Mouse (Mus musculus): ENCODE results near the gene Dph6.
A peak's percentile ranks its signal among the peaks of the same experiment; 100 is the strongest.
"Not testable (repeated sequence)": the region's sequence is repeated elsewhere in the genome, so short reads cannot be mapped to it uniquely, and the experiment has no call there.

Gene Dph6

GRCm38 (mm10) chr2:114654365-114655239, at the start of gene Dph6:
Dph6 (minus strand) TSS chr2:114654964.
- peak; percentile 87 to 89 for DNase-seq

GRCm38 (mm10) chr2:114700966-114701685, 46.4 kb upstream of the Dph6 start:
- DNase-seq = no peak

GRCm38 (mm10) chr2:114691607-114692006, 36.8 kb upstream of the Dph6 start:
- no peak for DNase-seq

DNA sequence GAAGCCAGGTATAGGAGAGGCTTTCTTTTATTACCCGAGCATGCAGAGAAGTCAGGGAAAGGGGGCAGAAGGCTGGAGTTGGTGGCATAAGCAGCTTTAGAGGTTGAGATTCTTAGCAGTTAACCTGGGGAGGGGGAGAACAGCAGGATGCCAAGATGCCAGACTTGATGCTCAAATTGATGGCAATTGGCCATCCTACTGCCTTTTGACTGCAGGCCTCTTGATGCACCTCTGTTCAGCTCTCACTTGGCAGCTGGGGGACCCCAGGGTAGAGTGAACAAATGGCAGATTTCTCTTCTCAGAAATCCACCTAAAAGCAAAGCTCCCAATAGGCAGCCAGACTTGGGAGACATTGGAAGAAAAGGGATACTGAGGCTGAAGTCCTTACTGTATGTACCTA, 32.7 kb upstream of the Dph6 start:
- no peak for DNase-seq

DNA sequence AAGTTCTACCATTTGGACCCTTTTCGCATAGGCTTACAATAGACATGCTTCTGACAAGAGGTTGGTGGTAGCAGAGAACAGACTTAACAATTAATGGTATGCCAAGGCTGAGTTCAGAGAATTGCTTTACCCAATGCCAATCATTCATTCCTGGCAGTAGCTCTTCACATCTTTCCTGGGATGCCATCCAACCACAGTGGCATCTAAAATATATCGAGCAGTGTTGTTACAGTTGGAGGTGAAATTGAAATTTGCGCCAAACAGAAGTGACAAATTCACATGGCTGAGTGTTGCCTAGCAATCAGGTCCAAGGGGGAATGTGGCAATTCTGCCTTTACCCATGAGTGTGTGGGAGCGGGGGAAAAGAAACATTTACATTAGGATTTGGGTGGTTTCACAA, 32.3 kb upstream of the Dph6 start:
- no peak for DNase-seq

- no peak for DNase-seq
Measured at GRCm38 (mm10) chr2:114673831-114674230, 19.1 kb upstream of the Dph6 start.

GRCm38 (mm10) chr2:114670983-114671382, 16.2 kb upstream of the Dph6 start:
- DNase-seq = no peak

GRCm38 (mm10) chr2:114658954-114659353, 4.2 kb upstream of the Dph6 start:
- DNase-seq = no peak

GRCm38 (mm10) chr2:114646240-114646639, 8.5 kb downstream of the Dph6 start:
- no peak for DNase-seq

DNA sequence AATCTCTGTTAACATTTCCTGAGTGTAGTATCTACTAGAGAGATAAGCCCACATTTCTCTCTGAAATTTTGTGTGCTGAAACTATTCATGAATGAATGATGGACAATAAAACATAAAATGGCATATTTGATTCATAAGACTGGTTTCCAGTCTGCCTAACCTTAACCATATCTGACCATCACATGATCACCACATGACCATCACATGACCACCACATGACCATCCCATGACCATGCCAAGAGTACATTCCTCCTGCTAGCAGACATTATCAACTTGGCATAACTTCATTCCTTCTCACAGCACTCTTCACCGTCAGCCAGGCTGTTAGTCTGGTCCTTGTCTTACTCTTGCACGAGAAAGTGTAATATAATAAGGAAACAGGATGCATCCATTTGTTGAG, 10.9 kb downstream of the Dph6 start:
- DNase-seq = no peak

GRCm38 (mm10) chr2:114624683-114625082, 30.1 kb downstream of the Dph6 start:
- peak in 1 of 2 experiments; percentile 4 for DNase-seq

GRCm38 (mm10) chr2:114622550-114622939, 32.2 kb downstream of the Dph6 start:
- DNase-seq = no peak

GRCm38 (mm10) chr2:114621781-114622549, 32.8 kb downstream of the Dph6 start:
- no peak for DNase-seq

- no peak for DNase-seq
Measured at GRCm38 (mm10) chr2:114611576-114611975, 43.2 kb downstream of the Dph6 start.

- no peak for DNase-seq
Measured at GRCm38 (mm10) chr2:114610110-114610509, 44.7 kb downstream of the Dph6 start.

GRCm38 (mm10) chr2:114605202-114605601, 49.6 kb downstream of the Dph6 start:
- DNase-seq = not testable (repeated sequence)

DNA sequence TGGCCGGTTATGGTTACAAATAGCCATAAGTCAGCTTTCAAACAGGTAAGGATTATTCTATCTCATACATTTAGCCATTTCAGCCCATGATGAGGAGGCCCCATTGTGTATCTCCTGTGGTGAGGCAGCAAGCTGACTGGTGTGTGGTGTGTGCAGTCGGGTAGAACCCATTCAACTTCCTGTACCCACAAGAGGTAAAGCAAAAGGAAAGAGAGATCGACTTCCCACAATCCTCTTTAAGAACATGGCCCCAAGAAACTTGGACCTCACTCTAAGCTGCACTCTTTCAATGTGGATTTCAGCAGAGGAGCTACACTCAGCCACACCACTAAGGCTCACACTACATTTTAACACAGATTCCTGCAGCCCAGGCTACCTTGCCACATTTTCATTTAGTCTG, 53.6 kb downstream of the Dph6 start:
- DNase-seq = no peak

GRCm38 (mm10) chr2:114599793-114600192, 55.0 kb downstream of the Dph6 start:
- DNase-seq = no peak

DNA sequence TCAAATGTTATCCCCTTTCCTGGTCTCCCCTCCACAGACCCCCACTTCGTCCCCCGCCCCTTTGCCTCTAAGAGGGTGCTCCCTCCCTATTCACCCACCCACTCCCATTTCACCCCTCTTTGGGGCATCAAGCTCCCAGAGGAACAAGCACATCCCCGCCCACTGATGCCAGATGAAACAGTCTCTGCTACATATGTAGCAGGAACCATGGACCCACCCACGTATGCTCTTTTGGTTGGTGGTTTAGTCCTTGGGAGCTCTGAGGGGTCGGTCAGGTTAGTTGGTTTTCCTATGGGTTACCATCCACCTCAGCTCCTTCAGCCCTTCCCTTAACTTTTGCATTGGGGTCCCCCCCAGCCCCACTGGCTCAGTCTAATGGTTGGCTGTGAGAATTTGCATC, 61.4 kb downstream of the Dph6 start:
- no peak for DNase-seq

DNA sequence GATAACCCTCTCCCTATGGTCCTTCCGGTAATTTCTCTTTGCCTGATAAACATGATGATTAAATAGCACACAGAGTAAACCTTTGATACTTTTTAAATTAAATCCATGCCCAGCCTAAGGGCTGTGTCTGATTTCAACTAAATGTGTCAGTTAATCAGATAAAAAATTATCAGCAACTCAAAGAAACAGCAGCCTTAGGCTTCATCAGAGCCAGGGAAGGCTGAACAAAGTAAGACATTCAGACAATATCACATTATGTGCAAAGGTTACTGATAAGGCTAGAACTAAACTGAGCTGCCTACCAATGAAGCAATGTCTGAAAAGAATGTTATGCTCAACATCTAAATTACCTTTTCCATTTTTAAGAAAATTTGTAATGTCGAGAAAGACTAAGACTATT, 74.0 kb downstream of the Dph6 start:
- no peak for DNase-seq

- no peak for DNase-seq
Measured at GRCm38 (mm10) chr2:114543000-114543622, 111.7 kb downstream of the Dph6 start.

GRCm38 (mm10) chr2:114542325-114542724, 112.4 kb downstream of the Dph6 start:
- no peak for DNase-seq

DNA sequence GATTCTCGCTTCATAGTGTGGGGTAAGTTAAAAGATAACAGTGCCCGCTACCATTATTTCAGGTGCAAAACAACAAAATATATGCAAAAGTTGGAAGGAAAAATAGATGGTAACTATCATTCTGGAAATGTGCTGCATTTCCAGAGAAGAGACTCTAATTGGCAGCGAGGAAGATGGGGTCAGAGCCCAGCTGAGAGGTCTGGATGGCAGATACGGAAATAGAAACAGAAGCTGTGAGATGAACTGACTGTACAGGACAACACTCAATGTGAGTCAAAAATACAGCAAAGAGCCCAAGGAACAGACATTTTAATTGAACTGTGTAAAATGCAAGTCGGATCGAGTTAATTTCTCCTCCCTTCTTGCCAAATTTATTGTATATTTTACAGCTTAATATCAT, 114.3 kb downstream of the Dph6 start:
- peak in 1 of 2 experiments; percentile 5 for DNase-seq

All from cerebellum, postnatal 36 days (tissue).